Mouse (Mus musculus) kidney, postnatal 4 days (tissue): ENCODE data around the gene Il23a.
"Not testable (repeated sequence)": the region's sequence is repeated elsewhere in the genome, so short reads cannot be mapped to it uniquely, and the experiment has no call there.

Experiments used
- DNase-seq, 2 experiments: peaks; one replicate each; pipeline ENCODE4 v3.0.0; 2021; ENCODE audit warnings: mixed read lengths in 2 of 2

The Il23a gene

DNA sequence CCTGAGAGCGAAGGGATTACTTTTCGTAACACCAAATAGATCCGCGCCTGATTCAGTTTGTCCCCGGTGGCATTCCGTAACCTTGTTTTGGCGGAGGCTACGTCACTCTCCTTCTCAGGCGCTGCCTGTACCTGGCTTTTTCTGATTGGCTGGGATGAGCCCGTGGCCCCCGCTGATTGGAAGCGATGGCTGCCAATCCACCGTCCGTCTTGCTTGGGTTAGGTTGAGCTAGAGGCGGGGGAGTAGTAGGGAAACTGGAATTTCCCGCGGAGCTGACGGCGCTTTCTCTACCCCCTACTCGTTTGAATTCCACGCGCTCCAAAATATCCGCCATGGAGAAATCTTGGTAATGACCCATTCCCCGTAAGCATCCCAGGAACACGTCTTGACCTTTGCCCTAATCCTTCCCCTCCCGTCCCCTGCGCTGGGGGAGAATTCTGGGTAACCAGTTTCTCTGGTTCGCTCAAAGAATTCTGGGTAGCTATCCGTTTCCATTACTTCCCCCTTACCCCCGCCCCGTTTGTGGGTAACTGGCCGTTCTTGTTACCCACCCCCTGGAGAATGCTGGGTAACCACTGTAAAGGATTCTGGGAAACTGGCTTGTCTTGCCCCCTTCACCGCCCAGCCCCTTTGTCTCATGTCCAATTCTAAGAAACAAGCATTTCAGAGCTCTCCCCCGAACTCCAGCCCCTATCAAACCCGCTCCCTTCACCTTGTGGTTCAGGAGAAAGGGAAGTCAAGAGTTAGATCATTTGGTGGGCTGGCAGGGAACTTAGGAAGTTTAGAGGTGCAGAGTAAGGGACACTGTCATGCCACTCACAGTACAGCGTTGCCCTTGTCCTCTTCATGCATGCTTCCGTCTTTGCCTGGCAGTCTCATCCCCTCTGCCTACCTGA lies 4.8 kb upstream of the Il23a start, which contains the start of gene Pan2:
Gene Pan2, plus strand, starts transcription at position 210 of the 896 bp plus-strand sequence.
- DNase-seq: peak; percentile 99

DNA sequence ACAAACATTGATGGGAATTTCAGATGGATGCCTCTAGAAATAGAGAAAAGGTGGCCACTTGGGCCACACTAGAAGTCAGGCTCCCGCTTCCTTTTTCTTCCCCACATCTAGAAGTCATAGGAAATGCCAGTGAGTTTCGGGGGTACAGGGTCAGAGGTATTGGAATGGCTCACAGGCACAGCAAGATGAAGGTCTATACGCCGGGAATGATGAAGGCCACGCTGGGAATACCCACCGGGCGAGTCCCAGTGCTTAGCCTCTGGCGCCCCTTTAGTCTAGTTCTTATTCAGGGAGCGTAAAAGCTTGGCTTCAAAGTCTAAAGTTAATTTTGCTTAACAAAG lies 4.2 kb upstream of the Il23a start:
- DNase-seq: no peak

- DNase-seq: no peak
Measured at GRCm38 (mm10) chr10:128302357-128302756, 3.8 kb upstream of the Il23a start.

GRCm38 (mm10) chr10:128298243-128298642 lies 309 bp downstream of the Il23a start:
- DNase-seq: no peak

GRCm38 (mm10) chr10:128297622-128298021 lies 930 bp downstream of the Il23a start:
- peak; percentile 63 to 68 for DNase-seq

- DNase-seq: peak in 1 of 2 experiments; percentile 21
Measured at GRCm38 (mm10) chr10:128297221-128297620, 1.3 kb downstream of the Il23a start.

- DNase-seq: no peak
Measured at GRCm38 (mm10) chr10:128296370-128297090, 2.0 kb downstream of the Il23a start.

DNA sequence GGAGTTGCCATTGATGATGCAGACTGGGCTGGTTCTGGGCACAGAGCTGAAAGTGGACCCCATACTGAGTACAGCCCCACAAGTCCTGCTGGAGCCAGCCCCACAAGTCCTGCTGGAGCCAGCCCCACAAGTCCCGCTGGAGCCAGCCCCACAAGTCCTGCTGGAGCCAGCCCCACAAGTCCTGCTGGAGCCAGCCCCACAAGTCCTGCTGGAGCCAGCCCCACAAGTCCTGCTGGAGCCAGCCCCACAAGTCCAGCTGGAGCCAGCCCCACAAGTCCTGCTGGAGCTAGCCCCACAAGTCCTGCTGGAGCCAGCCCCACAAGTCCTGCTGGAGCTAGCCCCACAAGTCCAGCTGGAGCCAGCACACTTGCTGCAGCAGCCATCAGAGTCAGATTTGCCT lies 8.0 kb downstream of the Il23a start:
- not testable (repeated sequence) for DNase-seq

- DNase-seq: peak; percentile 84 to 86
Measured at GRCm38 (mm10) chr10:128283604-128284579, 14.7 kb downstream of the Il23a start.

DNA sequence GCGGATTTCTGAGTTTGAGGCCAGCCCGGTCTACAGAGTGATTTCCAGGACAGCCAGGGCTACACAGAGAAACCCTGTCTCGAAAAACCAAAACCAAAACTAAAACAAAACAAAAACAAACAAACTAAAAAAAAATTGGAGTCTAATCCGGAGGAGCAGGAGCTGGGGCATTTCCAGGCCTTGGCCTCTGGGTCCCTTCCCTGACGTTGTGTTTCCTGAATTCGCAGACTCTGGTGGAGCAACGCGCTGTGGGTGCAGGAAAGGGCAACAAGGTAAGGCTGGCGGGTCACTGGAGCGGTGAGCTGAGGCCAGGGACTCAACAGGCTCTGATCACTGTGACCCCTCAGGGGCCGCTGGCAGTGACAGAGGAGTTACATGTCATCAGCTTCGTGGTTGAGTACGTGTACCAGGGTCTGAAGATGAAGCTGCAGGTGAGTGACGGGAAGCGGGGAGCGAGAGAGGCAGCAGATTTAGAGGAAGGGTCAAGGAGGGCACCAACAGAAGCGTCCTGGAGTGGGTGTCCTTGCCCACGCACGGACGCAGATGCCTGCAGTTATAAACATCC lies 15.6 kb downstream of the Il23a start:
- DNase-seq: no peak

DNA sequence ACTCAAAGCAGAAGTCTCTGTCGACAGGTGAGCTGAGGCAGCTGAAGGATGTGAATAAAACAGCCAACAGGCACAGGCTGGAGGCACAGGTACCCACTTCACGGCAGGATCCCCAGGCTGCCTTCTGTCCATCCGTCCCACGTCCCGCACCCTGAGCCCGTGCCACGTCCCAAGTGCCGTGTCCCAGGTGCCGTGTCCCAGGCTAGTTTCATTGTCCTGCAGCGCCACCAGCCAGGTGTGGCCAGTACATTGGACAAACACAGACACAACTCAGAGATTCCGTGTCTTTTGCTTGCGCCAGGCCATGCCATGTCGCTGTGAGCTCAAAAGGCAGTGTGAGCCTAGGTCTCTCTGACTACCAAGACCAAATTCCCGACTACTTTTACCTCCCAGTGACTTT lies 16.9 kb downstream of the Il23a start:
- no peak for DNase-seq

DNA sequence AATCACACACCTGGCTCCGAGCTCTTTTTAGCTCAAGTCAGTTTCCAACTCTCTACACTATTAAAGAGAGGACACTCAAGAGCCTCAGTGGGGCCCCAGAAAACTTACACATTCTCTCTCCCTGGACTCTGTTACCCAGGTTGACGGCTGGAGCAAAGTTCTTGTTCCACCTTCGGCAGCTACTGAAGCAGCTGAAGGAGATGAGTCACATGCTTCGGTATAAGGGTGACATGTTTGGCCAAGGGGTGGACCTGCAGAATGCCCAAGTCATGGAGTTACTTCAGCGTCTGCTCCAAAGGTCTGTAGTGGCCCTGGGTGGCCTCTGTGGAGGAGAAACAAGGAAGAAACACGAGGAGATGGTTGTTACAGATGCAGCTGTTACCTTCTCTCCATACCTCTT lies 17.6 kb downstream of the Il23a start:
- peak in 1 of 2 experiments; percentile 20 for DNase-seq

GRCm38 (mm10) chr10:128278158-128278557 lies 20.4 kb downstream of the Il23a start:
- DNase-seq: no peak

DNA sequence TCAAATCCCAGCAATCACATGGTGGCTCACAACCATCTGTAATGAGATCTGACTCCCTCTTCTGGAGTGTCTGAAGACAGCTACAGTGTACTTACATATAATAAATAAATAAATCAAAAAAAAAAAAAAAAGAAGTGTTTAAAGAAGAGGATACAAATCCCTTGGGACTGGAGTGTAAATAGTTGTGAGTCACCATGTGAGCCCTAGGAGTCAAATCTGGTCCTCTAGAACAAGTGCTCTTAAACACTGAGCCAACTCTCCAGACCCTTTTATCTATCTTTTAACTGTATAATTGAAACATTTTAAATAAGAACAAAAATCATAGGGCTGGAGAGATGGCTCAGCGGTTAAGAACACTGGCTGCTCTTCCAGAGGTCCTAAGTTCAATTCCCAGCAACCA lies 23.2 kb downstream of the Il23a start:
- DNase-seq: not testable (repeated sequence)

- DNase-seq: not testable (repeated sequence)
Measured at GRCm38 (mm10) chr10:128272819-128273439, 25.6 kb downstream of the Il23a start.

GRCm38 (mm10) chr10:128271883-128272282 lies 26.7 kb downstream of the Il23a start:
- no peak for DNase-seq

DNA sequence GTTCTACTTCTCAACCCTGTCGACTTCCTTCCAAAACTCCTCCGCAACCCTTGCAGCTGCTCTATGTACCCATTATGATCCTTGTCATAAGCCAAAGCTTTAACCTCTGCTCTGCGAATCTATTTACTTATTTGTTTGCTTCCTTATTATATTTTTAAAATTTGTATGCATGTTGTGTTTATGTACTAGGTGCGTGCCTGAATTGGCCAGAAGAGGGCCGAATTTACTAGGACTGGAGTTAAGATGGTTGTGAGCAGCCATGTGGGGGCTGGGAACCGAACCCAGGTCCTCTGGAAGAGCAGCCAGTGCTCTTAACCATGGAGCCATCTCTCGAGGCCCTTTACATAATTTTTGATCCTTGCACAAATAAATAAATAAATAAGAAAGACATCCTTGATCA lies 27.7 kb downstream of the Il23a start:
- no peak for DNase-seq

DNA sequence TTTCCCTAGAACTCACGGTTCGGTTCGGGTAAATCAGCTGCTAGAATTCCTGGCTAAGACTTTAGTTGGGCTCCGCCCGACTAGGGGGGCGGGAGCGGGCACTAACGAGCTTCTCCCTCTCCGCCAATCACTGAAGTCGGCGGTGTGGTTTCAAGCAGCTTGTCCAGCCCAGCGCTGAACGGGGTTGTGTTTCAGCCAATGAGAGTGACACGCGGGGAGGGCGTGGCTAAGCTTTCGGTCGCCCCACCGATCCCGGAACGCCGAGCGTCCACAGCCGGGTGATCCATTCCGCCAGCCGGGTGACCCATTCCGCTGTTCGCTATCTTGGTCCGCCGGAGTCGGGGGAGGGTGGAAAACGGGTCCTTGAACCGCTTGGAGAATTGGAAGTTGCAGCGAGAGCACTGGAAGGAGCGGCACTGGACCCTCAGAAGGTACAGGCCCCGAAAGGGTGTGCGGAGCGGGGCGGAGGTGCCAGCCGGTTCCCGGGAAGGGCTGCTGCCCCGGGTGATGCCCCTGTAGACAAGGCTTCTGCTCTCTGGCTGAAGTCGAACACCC lies 28.2 kb downstream of the Il23a start, which contains the start of gene Stat2:
Gene Stat2, plus strand, starts transcription at position 273 of the 555 bp plus-strand sequence.
- DNase-seq: peak; percentile 97 to 99

DNA sequence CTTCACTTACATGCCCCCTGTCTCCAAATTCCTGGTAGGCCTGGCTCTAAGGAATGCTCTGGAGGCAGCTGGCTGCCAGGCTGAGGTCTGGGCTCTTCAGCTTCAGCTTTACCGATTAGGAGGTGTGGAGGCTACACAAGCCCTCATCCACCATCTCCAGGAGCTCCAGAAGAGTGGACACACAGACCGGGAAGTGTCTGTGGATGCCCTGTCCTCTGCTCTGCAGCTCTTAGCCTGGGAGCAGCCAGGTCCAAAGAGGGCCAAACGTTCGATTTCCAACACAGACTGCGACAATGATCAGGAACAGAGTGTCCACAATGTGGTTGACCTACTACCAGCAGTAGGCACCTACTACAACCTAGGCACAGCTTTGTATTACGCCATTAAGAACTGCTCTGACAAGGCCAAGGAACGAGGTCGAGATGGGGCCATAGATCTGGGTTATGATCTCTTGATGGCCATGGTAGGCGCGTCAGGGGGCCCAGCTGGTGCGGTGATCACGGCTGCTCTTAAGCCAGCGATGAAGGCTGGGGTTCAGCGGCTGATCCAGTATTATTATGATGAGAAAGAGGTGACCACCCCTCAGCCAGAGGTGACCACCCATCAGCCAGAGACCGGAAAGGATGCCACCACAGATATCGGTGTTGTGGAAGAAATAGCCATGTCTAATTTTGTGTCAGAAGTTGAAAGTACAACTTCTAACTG lies 29.2 kb downstream of the Il23a start:
- DNase-seq: no peak

DNA sequence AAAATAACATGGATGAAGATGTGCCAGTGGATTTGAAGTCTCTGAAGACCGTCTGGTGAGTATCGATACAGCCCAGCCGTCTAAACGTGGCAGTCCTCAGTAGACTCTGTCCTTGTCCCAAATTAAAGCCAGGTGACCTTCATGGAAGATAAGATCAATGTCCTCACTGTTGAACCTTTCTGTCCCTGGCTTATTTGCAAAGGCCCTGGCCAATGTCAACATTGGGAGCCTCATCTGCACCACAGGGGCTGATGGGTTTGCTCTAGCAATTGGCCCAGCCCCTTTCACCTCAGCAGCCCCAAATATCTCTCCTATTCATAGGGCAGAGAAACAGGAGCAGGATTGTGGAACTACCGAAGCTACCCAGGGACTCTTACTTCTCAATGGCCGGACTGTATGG lies 30.2 kb downstream of the Il23a start, which contains the start of gene Apof:
Gene Apof, plus strand, starts transcription at position 301 of the 400 bp plus-strand sequence.
- no peak for DNase-seq
